Mouse (Mus musculus): Measurements from ENCODE around the gene Rbpj. TPM values are rescaled to one million over a fixed set of nuclear protein-coding genes. Genes with fewer than 3 reads are reported as not detected.

Gene Rbpj
- polyA plus RNA-seq, 1 experiment from 2014 or later: 46.1 TPM

DNA sequence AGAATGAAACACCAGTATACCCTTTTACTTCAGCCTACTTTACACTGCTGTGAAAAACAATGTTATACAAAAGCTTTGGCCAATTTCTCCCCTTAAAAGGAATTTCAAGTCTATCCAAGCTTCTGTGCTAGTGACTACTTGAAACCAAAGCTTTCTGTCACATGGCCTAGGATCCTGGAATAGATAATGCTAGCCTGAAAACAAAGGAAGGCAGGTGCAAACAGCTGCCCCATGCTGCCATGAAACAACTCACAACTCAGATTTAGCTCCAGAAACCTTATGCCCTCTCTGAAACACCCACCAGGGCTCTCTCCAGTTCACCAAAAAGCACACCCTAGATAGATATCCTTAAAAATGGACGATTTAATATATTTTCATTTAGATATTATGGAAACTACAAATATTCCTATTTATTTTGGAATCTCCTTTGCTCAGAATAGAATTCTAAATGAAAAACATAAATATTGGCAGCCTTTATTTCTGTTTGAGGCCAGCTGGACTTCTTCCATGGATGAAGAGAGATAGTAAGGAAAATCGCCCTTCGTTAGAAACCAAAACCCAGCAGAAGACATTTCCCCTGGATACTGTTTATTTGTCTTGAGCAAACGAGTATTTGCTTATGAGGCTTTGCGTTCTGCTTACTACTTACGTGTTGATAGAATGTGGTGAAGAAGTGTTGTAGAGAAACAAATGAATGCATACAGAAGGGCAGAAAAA, 91.8 kb downstream of the Rbpj start:
- no peak overlapping the region for H3K27ac ChIP-seq
- H3K9me3 ChIP-seq: no peaks in the 10 kb centered on the region
- H3K4me3 ChIP-seq: no peak overlapping the region
- H3K27me3 ChIP-seq: no peaks in the 10 kb centered on the region
- H3K36me3 ChIP-seq: no peaks in the 10 kb centered on the region
- no peak for ATAC-seq (ENCODE audit: low FRiP score, low read depth)
- 84% methylated on average over 6 of the region's 6 CpGs for WGBS
- H3K4me1 ChIP-seq: no peaks in the 10 kb centered on the region
- H3K4me2 ChIP-seq (replicated peaks): no peak overlapping the region
- H3K9ac ChIP-seq: no peak overlapping the region

DNA sequence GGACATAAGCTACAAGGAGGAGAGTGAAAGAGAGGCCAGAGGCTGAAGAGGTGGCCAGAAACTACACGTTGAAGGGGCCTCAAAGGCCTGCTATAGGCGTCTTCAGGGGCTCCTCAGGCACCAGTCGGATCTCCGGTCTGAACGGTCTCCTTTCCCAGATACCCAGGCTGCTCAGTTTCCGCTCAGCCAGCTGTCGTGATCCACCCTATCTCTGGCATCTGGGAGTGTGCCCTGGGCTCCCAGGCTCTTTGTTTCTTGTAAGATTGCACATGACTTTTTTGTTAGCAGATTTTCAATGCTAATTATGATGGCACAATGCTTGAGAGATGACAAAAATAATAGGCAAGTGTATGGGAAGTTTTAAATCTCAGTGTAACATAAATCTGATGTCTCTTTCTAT, 95.2 kb downstream of the Rbpj start:
- Histone ChIP-seq H3K9me3 (no peaks in the 10 kb centered on the region), H3K4me2 (replicated peaks) (no peak overlapping the region), H3K27ac (no peak overlapping the region), H3K4me1 (peaks cover 14% of the 10 kb centered on the region; the same call in 1 of the 2 replicates), H3K36me3 (no peaks in the 10 kb centered on the region), H3K9ac (no peak overlapping the region), H3K4me3 (no peak overlapping the region), H3K27me3 (no peaks in the 10 kb centered on the region)
- whole genome bisulfite sequencing: 75% methylated on average over 7 of the region's 7 CpGs
- ATAC-seq (ENCODE audit: low FRiP score, low read depth): no peak

DNA sequence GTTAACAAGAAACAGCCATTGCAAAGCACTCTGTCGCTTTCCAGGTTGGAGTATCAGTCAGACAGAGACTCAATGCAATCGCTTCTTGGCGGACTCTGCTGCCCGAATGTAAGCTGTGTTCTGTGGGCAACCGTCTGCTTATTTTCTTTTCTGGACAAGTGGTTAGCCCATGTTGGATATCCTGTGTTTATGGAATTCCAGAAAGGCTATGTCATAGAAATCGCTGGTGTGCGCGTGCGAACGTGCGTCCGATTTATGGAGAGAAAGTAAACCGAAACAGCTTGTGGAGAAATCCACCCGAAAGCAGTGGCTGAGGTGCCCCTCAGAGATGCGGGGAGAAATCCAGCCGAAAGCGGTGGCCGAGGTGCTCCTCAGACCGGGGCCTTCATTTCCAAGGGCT, 98.4 kb downstream of the Rbpj start:
- Histone ChIP-seq H3K4me2 (replicated peaks) (peak overlapping the region; percentile 44), H3K4me3 (no peak overlapping the region), H3K36me3 (no peaks in the 10 kb centered on the region), H3K9ac (no peak overlapping the region), H3K4me1 (peaks cover 14% of the 10 kb centered on the region; the same call in 1 of the 2 replicates), H3K27ac (no peak overlapping the region; the same call in 1 of the 2 replicates), H3K9me3 (no peaks in the 10 kb centered on the region), H3K27me3 (no peaks in the 10 kb centered on the region)
- no peak for ATAC-seq (ENCODE audit: low FRiP score, low read depth)
- WGBS: 57% methylated on average over 19 of the region's 19 CpGs

DNA sequence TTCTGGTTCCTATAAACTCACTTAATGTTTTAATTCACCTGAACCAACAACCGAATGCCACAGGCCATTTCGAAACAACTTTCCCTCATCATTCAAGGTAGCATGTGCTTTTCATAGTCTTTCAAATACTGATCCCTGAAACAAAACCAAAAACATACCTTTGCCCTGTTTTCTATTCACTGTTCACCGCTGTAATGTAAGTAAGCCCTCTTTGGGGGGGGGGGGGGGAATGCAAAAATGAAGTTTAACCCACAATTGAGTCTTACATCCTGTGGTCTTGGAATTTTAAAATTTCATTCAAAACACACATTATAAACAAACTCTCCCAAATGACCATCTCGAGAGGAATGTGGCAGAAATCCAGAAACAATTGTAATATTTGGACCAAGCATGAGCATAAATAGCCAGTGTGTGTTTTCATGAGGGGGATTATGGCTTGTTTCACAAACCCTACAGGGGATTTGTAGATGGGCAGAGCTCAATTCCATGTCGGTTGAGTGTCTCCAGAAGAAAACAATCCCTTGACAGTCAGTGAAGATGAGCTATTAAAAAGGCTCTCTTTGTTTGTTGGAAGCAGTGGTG, 99.4 kb downstream of the Rbpj start:
- 44% methylated on average over 5 of the region's 5 CpGs for WGBS
- no peaks in the 10 kb centered on the region for H3K9me3 ChIP-seq
- no peak overlapping the region for H3K9ac ChIP-seq
- H3K4me2 ChIP-seq (replicated peaks): no peak overlapping the region
- no peak overlapping the region for H3K4me3 ChIP-seq
- H3K4me1 ChIP-seq: peaks cover 14% of the 10 kb centered on the region; the same call in 1 of the 2 replicates
- no peaks in the 10 kb centered on the region for H3K27me3 ChIP-seq
- no peaks in the 10 kb centered on the region for H3K36me3 ChIP-seq
- no peak for ATAC-seq (ENCODE audit: low FRiP score, low read depth)
- no peak overlapping the region for H3K27ac ChIP-seq

DNA sequence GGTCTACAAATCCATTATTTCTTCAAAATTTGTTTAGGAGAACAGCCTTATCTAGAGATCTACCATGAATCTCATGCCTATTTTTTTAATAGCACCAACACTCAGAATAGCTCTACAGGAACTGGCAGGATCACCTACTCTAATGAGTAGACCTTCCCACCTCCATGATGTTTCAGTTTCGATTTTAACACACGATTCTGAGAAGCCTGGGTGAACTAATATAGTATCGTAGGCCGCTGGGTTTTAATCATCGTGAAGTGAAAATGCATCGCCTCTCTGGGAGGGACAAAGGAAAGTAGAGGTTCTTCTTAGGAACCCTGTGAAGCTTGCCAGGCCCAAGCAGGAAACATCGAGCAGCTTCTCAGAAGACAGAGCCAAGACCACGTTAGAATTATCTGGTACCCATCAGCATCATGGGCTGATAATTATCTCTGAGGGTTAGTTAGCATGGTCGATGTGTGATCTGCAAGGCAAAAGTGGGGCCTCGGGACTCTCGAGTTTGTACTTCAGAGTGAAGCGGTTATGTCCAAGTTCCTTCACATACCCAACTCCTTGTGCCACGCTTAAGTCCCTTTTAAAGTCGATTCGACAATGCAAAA, 100.6 kb downstream of the Rbpj start:
- H3K4me2 ChIP-seq (replicated peaks): no peak overlapping the region
- H3K4me1 ChIP-seq: peaks cover 14% of the 10 kb centered on the region; the same call in 1 of the 2 replicates
- H3K36me3 ChIP-seq: no peaks in the 10 kb centered on the region
- WGBS: 90% methylated on average over 15 of the region's 15 CpGs
- H3K9ac ChIP-seq: no peak overlapping the region
- H3K27me3 ChIP-seq: no peaks in the 10 kb centered on the region
- H3K4me3 ChIP-seq: no peak overlapping the region
- no peak overlapping the region for H3K27ac ChIP-seq
- ATAC-seq (ENCODE audit: low FRiP score, low read depth): no peak
- H3K9me3 ChIP-seq: no peaks in the 10 kb centered on the region

DNA sequence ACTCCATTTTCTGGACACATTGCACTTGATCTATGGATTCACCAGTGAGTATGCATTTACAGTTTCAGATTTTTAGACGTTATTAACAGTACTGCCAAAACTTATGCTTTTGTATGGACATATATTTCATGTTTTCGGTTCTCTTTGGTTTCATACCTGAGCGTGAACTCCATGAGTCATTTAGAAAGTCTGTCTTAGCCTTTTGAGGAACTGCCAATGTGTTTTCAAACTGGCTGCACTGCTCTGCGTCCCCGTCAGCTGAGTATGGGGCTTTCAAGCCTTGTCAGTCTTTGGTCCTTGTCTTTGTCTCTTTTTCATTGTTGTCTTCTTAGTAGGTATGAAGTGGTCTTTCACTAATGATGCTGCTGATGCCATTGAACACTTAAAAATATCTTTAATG, 106.5 kb downstream of the Rbpj start:
- H3K36me3 ChIP-seq: no peaks in the 10 kb centered on the region
- no peak overlapping the region for H3K4me2 ChIP-seq (replicated peaks)
- H3K4me1 ChIP-seq: no peaks in the 10 kb centered on the region
- no peak overlapping the region for H3K27ac ChIP-seq
- H3K4me3 ChIP-seq: no peak overlapping the region
- no peak for ATAC-seq (ENCODE audit: low FRiP score, low read depth)
- 85% methylated on average over 5 of the region's 5 CpGs for WGBS
- H3K27me3 ChIP-seq: no peaks in the 10 kb centered on the region
- H3K9me3 ChIP-seq: no peaks in the 10 kb centered on the region
- H3K9ac ChIP-seq: no peak overlapping the region

DNA sequence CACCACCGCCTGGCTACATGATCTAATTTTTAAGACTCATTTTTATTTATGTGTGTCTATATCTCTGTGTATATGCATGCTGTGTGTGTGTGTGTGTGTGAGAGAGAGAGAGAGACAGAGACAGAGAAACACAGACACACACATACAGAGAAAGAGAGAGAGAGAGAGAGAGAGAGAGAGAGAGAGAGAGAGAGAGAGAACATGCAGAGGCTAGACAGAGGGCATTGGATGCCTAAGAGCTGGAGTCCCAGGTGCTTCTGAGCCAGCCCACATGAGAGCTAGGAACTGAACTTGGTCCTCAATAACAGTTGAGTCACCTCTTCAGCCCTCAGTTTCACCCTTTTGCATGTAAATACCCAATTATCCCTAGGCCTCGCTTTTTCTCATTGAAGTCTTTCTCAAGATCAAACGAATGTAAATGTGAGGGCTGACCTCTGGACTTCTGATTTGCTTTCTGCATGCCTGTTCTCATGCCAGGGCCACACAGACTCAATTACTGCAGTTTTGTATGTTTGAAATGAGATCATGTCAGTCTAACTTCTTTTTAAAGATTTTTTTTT, 109.0 kb downstream of the Rbpj start:
- WGBS: 53% methylated on average over 3 of the region's 3 CpGs
- Histone ChIP-seq H3K9me3 (no peaks in the 10 kb centered on the region), H3K4me2 (replicated peaks) (no peak overlapping the region), H3K27me3 (no peaks in the 10 kb centered on the region), H3K27ac (no peak overlapping the region), H3K36me3 (no peaks in the 10 kb centered on the region), H3K9ac (no peak overlapping the region), H3K4me1 (no peaks in the 10 kb centered on the region), H3K4me3 (no peak overlapping the region)
- no peak for ATAC-seq (ENCODE audit: low FRiP score, low read depth)

DNA sequence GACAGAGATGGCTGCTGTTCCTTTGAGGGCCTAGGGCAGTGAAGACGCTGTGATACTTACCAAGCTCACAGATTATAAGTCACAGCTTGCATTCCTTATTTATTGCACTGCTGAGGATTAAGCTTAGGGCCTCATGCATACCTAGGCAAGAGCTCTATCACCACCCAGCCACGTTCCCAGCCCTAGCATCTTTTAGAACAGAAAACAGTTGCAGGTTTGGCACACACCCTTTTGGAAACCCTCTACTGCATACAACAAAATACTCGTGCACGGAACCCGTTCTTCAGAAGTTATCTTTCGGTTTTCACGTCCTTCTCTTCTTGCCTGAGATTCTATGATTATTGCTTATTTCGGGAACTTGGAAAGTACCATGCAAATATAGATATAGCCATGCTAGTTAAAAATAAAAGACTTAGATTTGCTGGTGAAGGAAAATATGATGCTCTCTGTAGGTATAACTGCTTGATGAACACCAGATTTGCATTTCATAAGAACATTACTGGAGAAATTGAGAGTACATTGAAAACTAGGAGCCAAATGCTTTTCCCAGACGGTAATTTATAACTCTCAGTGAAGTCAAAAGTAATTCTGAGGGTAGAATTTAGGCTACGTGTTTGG, 111.4 kb downstream of the Rbpj start:
- no peak overlapping the region for H3K27ac ChIP-seq
- no peaks in the 10 kb centered on the region for H3K27me3 ChIP-seq
- no peaks in the 10 kb centered on the region for H3K4me1 ChIP-seq
- ATAC-seq (ENCODE audit: low FRiP score, low read depth): no peak
- no peak overlapping the region for H3K4me3 ChIP-seq
- no peaks in the 10 kb centered on the region for H3K36me3 ChIP-seq
- no peak overlapping the region for H3K4me2 ChIP-seq (replicated peaks)
- WGBS: 73% methylated on average over 10 of the region's 10 CpGs
- no peak overlapping the region for H3K9ac ChIP-seq
- H3K9me3 ChIP-seq: no peaks in the 10 kb centered on the region

DNA sequence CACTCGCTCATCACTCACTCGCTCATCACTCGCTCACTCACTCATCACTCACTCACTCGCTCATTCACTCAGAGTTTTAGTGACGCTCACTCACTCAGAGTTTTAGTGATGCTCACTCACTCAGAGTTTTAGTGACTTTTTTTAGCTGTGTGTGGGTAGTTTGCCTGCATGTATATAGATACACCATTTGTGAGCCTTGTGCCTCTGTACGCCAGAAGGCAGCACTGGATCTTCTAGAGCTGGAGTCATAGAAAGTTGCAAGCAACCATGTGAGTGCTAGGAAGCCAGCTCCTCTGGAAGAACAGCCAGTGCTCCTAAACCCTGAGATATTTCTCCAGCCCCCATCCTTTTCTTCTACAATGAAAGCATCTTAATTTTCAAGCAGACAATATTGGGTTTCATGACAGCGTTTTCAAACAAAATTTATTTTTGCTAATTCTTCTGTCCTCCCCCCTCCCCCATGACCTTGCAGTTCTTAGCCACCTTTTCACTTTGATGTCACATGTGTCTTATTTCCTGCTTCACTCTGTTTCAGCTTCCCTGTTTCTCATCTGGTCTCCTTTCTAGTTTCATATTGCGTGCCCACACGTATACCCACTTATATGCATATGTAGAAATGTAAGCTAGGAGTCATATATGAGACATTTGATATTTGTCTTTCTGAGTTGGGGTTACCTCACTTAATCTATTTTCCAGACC, 118.3 kb downstream of the Rbpj start:
- H3K4me2 ChIP-seq (replicated peaks): no peak overlapping the region
- no peak overlapping the region for H3K9ac ChIP-seq
- no peaks in the 10 kb centered on the region for H3K36me3 ChIP-seq
- ATAC-seq (ENCODE audit: low FRiP score, low read depth): no peak
- H3K4me1 ChIP-seq: no peaks in the 10 kb centered on the region
- WGBS: 83% methylated on average over 9 of the region's 9 CpGs
- no peaks in the 10 kb centered on the region for H3K9me3 ChIP-seq
- H3K27me3 ChIP-seq: peaks cover 7% of the 10 kb centered on the region; the same call in 1 of the 2 replicates
- H3K4me3 ChIP-seq: no peak overlapping the region
- no peak overlapping the region for H3K27ac ChIP-seq

DNA sequence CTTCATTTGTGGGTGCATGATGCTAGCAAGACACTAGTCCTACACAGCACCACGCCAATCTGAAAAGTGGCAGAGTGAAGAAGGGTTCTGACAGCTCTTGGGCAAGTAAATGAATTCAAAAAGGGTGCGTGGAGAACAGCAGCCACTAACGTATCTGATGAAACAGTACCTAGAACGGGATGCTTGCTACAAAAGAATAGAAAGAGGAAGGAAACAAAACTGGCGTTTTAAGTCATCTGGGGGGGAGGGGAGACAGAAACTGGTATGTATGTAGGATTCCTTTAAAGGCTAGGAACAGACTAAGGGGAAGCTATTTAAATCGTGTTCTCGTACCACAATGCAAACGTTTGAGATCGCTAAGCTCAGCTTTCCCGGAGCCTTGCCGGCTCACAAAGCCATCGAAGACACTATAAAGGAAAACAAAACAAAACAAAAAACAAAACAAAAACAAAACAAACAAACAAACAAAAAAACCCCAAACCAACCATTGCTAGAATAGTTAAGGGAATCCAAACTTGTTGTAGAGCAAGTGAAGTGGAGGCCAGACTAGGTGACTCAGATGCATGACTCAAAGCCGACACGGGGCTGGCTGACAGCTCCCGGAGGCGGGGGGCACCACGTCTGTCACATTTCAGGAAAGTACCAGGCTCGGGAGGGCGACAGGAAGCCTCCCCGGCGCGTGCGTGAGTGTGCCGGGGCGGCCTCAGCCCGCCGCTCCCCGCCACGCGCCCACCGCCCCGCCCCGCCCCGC, 122.6 kb downstream of the Rbpj start:
- no peaks in the 10 kb centered on the region for H3K9me3 ChIP-seq
- ATAC-seq (ENCODE audit: low FRiP score, low read depth): no peak
- H3K4me3 ChIP-seq: peak overlapping the region; percentile 96
- peaks cover 21% of the 10 kb centered on the region for H3K4me1 ChIP-seq
- peaks cover 7% of the 10 kb centered on the region; the same call in 1 of the 2 replicates for H3K27me3 ChIP-seq
- 0 out of 2 replicates have a peak overlapping the region, but pooled peaks have one; percentile 44 for H3K27ac ChIP-seq
- no peaks in the 10 kb centered on the region for H3K36me3 ChIP-seq
- 4% methylated on average over 26 of the region's 34 CpGs for WGBS
- H3K4me2 ChIP-seq (replicated peaks): peak overlapping the region; percentile 91
- peak overlapping the region; percentile 66 for H3K9ac ChIP-seq

Data from limb, embryonic 13.5 days (tissue).